In genomic region chr11:118897114-118897841, GRCm38 (mm10) we compare ENCODE assay signal across 12 mouse cellular contexts. TPM values are rescaled to one million over a fixed set of nuclear protein-coding genes. Genes with fewer than 3 reads are reported as not detected.
DNase-seq lines count a peak whose midpoint lies in the region; ATAC-seq and TF ChIP-seq lines count a peak whose summit lies in the region.
"Had no signal": no experiment of that assay in that cellular context is flagged by ENCODE, and none has a peak within 500 bp of the region (broad histone marks: within the 10 kb centered on the region; RNA-seq: fewer than 3 reads in every experiment).

No protein-coding gene starts in this region.

- peak; percentile 57 for ATAC-seq in forebrain, embryonic 12.5 days (ENCODE audit: low FRiP score)
- ATAC-seq: intestine, postnatal 0 days had no signal

- H3K9me3 ChIP-seq in forebrain, embryonic 12.5 days = no peaks in the 10 kb centered on the region
- H3K9me3 ChIP-seq in midbrain, embryonic 10.5 days (replicated peaks) = no peaks in the 10 kb centered on the region
- H3K9me3 ChIP-seq: embryonic facial prominence, embryonic 15.5 days; heart, embryonic 15.5 days; liver, embryonic 15.5 days had no signal

- peaks cover 21% of the 10 kb centered on the region for H3K27me3 ChIP-seq in forebrain, embryonic 12.5 days
- H3K27me3 ChIP-seq in midbrain, embryonic 10.5 days (ENCODE audit: low read depth, poor library complexity, severe bottlenecking) = peaks cover 30% of the 10 kb centered on the region
- H3K27me3 ChIP-seq in thymus, adult 2 months (ENCODE audit: control insufficient read depth, insufficient read depth, low read length) = no peaks in the 10 kb centered on the region
- H3K27me3 ChIP-seq: liver, embryonic 15.5 days had no signal

- TF ChIP-seq POLR2A in thymus, adult 2 months (IDR thresholded peaks at IDR 0.05; ENCODE audit: control insufficient read depth, extremely low read depth, insufficient read depth, low read length, poor library complexity) = no peak

- peak; percentile 74 for DNase-seq in right cerebral cortex, adult 18-20 months
- no peak for DNase-seq in right cerebral cortex, postnatal 25 days
- DNase-seq in midbrain, embryonic 10.5 days (ENCODE audit: low spot score) = no peak
- DNase-seq in thymus, adult 18-20 months = no peak
- DNase-seq in layer of hippocampus, postnatal 10 days (ENCODE audit: low spot score in 2 of 2) = no peak
- no peak for DNase-seq in thymus, adult 2 months

- no peaks in the 10 kb centered on the region for H3K36me3 ChIP-seq in forebrain, embryonic 12.5 days (replicated peaks)
- H3K36me3 ChIP-seq in midbrain, embryonic 10.5 days = no peaks in the 10 kb centered on the region
- H3K36me3 ChIP-seq in thymus, adult 2 months (ENCODE audit: control insufficient read depth, insufficient read depth, low read length) = no peaks in the 10 kb centered on the region
- H3K36me3 ChIP-seq: embryonic facial prominence, embryonic 15.5 days; heart, embryonic 15.5 days; liver, embryonic 15.5 days had no signal

- H3K27ac ChIP-seq in forebrain, embryonic 12.5 days = peak overlapping the region; percentile 80
- H3K27ac ChIP-seq in midbrain, embryonic 10.5 days (replicated peaks) = peak overlapping the region; percentile 82
- H3K27ac ChIP-seq in thymus, adult 2 months (ENCODE audit: control insufficient read depth, insufficient read depth, low read length) = no peak overlapping the region
- H3K27ac ChIP-seq: embryonic facial prominence, embryonic 15.5 days; heart, embryonic 15.5 days; liver, embryonic 15.5 days had no signal

- TF ChIP-seq CTCF in thymus, adult 2 months (IDR thresholded peaks at IDR 0.05; ENCODE audit: borderline replicate concordance, control insufficient read depth, extremely low read depth, insufficient read depth, low read length, poor library complexity) = no peak

- no peak overlapping the region for H3K4me3 ChIP-seq in forebrain, embryonic 12.5 days (replicated peaks)
- H3K4me3 ChIP-seq in midbrain, embryonic 10.5 days = no peak overlapping the region
- no peak overlapping the region for H3K4me3 ChIP-seq in thymus, adult 2 months (ENCODE audit: control insufficient read depth, insufficient read depth, low read length)
- H3K4me3 ChIP-seq: embryonic facial prominence, embryonic 15.5 days; heart, embryonic 15.5 days; liver, embryonic 15.5 days had no signal

- H3K4me1 ChIP-seq in forebrain, embryonic 12.5 days = peaks cover 46% of the 10 kb centered on the region
- peaks cover 66% of the 10 kb centered on the region for H3K4me1 ChIP-seq in midbrain, embryonic 10.5 days
- H3K4me1 ChIP-seq in thymus, adult 2 months (replicated peaks; ENCODE audit: control insufficient read depth, insufficient read depth, low read length) = no peaks in the 10 kb centered on the region
- H3K4me1 ChIP-seq: embryonic facial prominence, embryonic 15.5 days; heart, embryonic 15.5 days; liver, embryonic 15.5 days had no signal

- WGBS in forebrain, embryonic 12.5 days = 19% methylated on average over 21 of the region's 21 CpGs
- WGBS in midbrain, embryonic 10.5 days = 51% methylated on average over 21 of the region's 21 CpGs
- 91% methylated on average over 21 of the region's 21 CpGs for WGBS in thymus, adult 2 months

- no peak overlapping the region for H3K9ac ChIP-seq in forebrain, embryonic 12.5 days
- H3K9ac ChIP-seq: embryonic facial prominence, embryonic 15.5 days; heart, embryonic 15.5 days; liver, embryonic 15.5 days had no signal

- peak overlapping the region; percentile 22; the same call in 1 of the 2 replicates for H3K4me2 ChIP-seq in forebrain, embryonic 12.5 days
- H3K4me2 ChIP-seq: embryonic facial prominence, embryonic 15.5 days; heart, embryonic 15.5 days; liver, embryonic 15.5 days had no signal

RNA-seq across cellular contexts. Expression of gene Rbfox3, which starts 14.1 kb away (rescaled TPM):
- polyA plus RNA-seq in forebrain, embryonic 12.5 days (2016; fragmentation: Nextera tagmentation; extraction: Ambion mirVana) = 17.0 and 19.6 TPM in 2 replicates
- 7.6 and 8.3 TPM in 2 replicates for polyA plus RNA-seq in midbrain, embryonic 10.5 days (2016; fragmentation: Nextera tagmentation; extraction: Ambion mirVana)
- total RNA-seq in layer of hippocampus, postnatal 10 days (2021) = 100 to 1,000 TPM; 205 to 226 TPM
- 0.32 and 0.50 TPM in 2 replicates for polyA plus RNA-seq in thymus, adult 2 months (2012; rRNA removed)
- total RNA-seq: megakaryocyte, adult 5-6 weeks had no signal
